Mouse (Mus musculus): ENCODE measurements around the gene Prickle2. TPM values are rescaled to one million over a fixed set of nuclear protein-coding genes. Genes with fewer than 3 reads are reported as not detected.

Prickle2 gene
- 0.11 and 0.15 TPM in 2 replicates for polyA plus RNA-seq (2012; rRNA removed)
- polyA plus RNA-seq (2014; fragmentation: Nextera tagmentation; extraction: Ambion mirVana) = 0.20 and 0.28 TPM in 2 replicates

DNA sequence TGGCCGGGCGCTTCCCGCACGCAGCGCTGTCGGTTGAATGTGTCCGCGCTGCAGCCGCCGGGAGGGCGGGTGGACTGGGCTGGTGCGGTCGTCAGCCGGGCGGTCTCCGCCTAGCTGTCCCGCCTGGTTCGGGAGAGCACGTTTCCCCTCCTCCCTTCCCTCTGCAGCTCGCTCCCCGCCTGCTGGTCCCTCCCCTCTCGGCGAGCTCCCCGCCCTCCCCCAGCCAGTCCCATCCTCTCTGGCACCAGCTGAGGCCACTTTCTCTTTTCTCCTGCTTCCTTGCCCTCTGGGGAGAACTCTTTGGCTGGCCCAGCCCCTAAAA lies at the start of gene Prickle2:
Gene Prickle2, minus strand, starts transcription at position 11 of the 322 bp plus-strand sequence.
- Histone ChIP-seq H3K4me1 (replicated peaks; ENCODE audit: control insufficient read depth in 2 of 2, insufficient read depth in 2 of 2, low read length in 1 of 2) (no peaks in the 10 kb centered on the region), H3K27me3 (ENCODE audit: control insufficient read depth, insufficient read depth, low read length) (peaks cover 13% of the 10 kb centered on the region), H3K27ac (no peak within 1 kb of the TSS), H3K9ac (replicated peaks) (no peak within 1 kb of the TSS), H3K4me3 (ENCODE audit: insufficient read depth in 1 of 2, low read depth in 2 of 2, low read length in 2 of 2) (peak within 1 kb of the TSS; percentile 4 to 36), H3K4me2 (ENCODE audit: low read depth) (peak within 1 kb of the TSS; percentile 51), H3K36me3 (replicated peaks; ENCODE audit: control insufficient read depth, insufficient read depth, low read depth) (no peaks in the 10 kb centered on the region), H3K9me3 (ENCODE audit: control insufficient read depth, low read length) (no peaks in the 10 kb centered on the region)
- ATAC-seq (ENCODE audit: insufficient read depth) (no peak), DNase-seq (ENCODE audit: low read depth in 3 of 3, low spot score in 3 of 3) (peak in 1 of 3 experiments; percentile 4)
- 0% methylated on average over 18 of the region's 24 CpGs for WGBS (ENCODE audit: insufficient replicate concordance)
- TF ChIP-seq EP300 (IDR thresholded peaks at IDR 0.05; ENCODE audit: low read depth) = no peak
- no peak for TF ChIP-seq CTCF (IDR thresholded peaks at IDR 0.05; ENCODE audit: low read depth)

DNA sequence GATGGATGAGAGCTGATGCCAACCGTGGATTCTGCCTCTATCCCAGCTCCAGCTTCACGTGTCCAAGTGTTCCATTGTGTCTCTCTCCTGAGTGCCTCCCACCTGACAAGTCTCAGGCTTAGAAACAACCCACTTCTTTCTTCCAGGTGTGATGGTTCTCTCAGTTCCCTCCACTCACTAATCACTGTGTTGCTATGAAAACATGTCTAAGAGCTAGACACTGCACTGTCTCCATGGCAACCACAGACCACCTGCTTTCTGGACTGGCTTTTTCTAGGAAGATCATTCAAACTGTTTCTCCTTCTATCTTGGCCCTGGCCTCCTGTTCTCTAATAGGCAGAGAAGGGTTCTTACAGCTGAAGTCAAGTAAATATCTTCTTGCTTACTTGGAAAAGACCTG lies 46.8 kb upstream of the Prickle2 start:
- Histone ChIP-seq H3K36me3 (replicated peaks; ENCODE audit: control insufficient read depth, insufficient read depth, low read depth) (no peaks in the 10 kb centered on the region), H3K4me3 (ENCODE audit: insufficient read depth in 1 of 2, low read depth in 2 of 2, low read length in 2 of 2) (no peak overlapping the region), H3K27ac (no peak overlapping the region), H3K4me1 (replicated peaks; ENCODE audit: control insufficient read depth in 2 of 2, insufficient read depth in 2 of 2, low read length in 1 of 2) (no peaks in the 10 kb centered on the region), H3K27me3 (ENCODE audit: control insufficient read depth, insufficient read depth, low read length) (no peaks in the 10 kb centered on the region), H3K9me3 (ENCODE audit: control insufficient read depth, low read length) (no peaks in the 10 kb centered on the region), H3K4me2 (ENCODE audit: low read depth) (no peak overlapping the region), H3K9ac (replicated peaks) (no peak overlapping the region)
- WGBS (ENCODE audit: insufficient replicate concordance) = 62% methylated on average over 2 of the region's 2 CpGs
- DNase-seq (ENCODE audit: low read depth in 3 of 3, low spot score in 3 of 3) (no peak), ATAC-seq (ENCODE audit: insufficient read depth) (no peak)
- TF ChIP-seq CTCF (IDR thresholded peaks at IDR 0.05; ENCODE audit: low read depth) (no peak), EP300 (IDR thresholded peaks at IDR 0.05; ENCODE audit: low read depth) (no peak)

DNA sequence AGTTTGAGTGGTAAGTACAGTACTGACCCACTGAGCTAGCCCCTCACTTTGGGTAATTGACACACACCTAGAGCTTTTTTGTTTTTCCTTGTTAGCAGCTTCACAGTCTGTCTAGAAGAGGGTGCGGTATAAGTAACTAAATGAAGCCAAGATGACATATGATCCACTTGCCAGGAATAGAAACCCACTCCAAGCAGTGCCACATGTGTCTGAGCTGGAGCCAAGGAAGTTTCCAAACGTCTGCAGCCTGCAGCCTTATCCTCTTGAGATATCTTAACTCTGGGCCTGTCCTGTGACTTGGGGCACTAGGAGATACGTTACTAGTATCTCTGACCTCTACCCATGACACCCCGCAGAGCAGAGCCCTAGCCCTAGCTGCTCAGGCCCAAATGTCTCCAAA lies 43.5 kb upstream of the Prickle2 start:
- 44% methylated on average over 4 of the region's 4 CpGs for WGBS (ENCODE audit: insufficient replicate concordance)
- ATAC-seq (ENCODE audit: insufficient read depth) (no peak), DNase-seq (ENCODE audit: low read depth in 3 of 3, low spot score in 3 of 3) (no peak)
- Histone ChIP-seq H3K9me3 (ENCODE audit: control insufficient read depth, low read length) (no peaks in the 10 kb centered on the region), H3K36me3 (replicated peaks; ENCODE audit: control insufficient read depth, insufficient read depth, low read depth) (no peaks in the 10 kb centered on the region), H3K4me3 (ENCODE audit: insufficient read depth in 1 of 2, low read depth in 2 of 2, low read length in 2 of 2) (no peak overlapping the region), H3K27ac (no peak overlapping the region), H3K4me1 (replicated peaks; ENCODE audit: control insufficient read depth in 2 of 2, insufficient read depth in 2 of 2, low read length in 1 of 2) (no peaks in the 10 kb centered on the region), H3K9ac (replicated peaks) (no peak overlapping the region), H3K4me2 (ENCODE audit: low read depth) (no peak overlapping the region), H3K27me3 (ENCODE audit: control insufficient read depth, insufficient read depth, low read length) (no peaks in the 10 kb centered on the region)
- no peak for TF ChIP-seq CTCF (IDR thresholded peaks at IDR 0.05; ENCODE audit: low read depth)
- TF ChIP-seq EP300 (IDR thresholded peaks at IDR 0.05; ENCODE audit: low read depth) = no peak

DNA sequence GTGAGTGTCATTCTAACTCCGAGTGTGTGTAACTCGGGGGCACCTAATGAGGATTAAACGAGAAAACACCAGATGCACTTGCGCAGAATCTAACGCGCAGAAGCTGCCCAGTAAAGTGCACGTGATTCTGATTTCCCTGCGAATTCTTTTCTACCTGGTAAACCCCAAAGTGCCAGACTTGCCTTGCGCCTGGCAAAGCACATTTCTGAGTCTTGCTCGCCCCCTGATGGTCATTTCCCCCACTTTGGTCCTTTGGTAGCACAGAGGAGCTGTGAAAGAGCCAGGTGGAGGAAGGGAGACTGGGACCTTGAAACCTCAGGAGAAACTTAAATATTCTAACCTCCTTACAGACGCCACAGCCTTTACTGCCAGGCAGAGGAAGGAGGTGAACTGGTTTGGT lies 37.6 kb upstream of the Prickle2 start:
- Histone ChIP-seq H3K4me3 (ENCODE audit: insufficient read depth in 1 of 2, low read depth in 2 of 2, low read length in 2 of 2) (no peak overlapping the region), H3K9me3 (ENCODE audit: control insufficient read depth, low read length) (no peaks in the 10 kb centered on the region), H3K27ac (no peak overlapping the region), H3K27me3 (ENCODE audit: control insufficient read depth, insufficient read depth, low read length) (no peaks in the 10 kb centered on the region), H3K36me3 (replicated peaks; ENCODE audit: control insufficient read depth, insufficient read depth, low read depth) (no peaks in the 10 kb centered on the region), H3K4me2 (ENCODE audit: low read depth) (no peak overlapping the region), H3K4me1 (replicated peaks; ENCODE audit: control insufficient read depth in 2 of 2, insufficient read depth in 2 of 2, low read length in 1 of 2) (no peaks in the 10 kb centered on the region), H3K9ac (replicated peaks) (no peak overlapping the region)
- 16% methylated on average over 11 of the region's 11 CpGs for WGBS (ENCODE audit: insufficient replicate concordance)
- TF ChIP-seq CTCF (IDR thresholded peaks at IDR 0.05; ENCODE audit: low read depth) (peak; percentile 16; the same call in 1 of the 2 replicates), EP300 (IDR thresholded peaks at IDR 0.05; ENCODE audit: low read depth) (no peak)
- ATAC-seq (ENCODE audit: insufficient read depth) (no peak), DNase-seq (ENCODE audit: low read depth in 3 of 3, low spot score in 3 of 3) (no peak)

DNA sequence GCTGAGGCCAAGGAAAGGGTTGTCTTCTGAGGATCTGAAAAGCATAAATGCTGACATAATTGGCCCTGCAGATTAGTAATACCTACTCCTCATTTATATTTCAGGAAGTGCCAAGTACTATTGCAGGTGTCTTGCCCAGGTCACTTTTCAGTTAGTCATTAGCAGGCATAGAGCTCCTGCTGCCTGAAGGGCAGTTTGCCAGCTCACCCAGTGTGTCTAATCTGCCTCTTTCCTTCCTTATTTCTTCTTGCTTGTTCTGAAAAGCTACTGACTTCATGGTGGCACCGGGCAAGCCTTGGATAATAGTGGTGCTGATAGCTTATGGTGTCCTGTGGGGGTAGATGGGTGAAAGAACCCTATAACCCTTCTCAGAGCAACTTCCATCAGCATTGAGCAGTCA lies 31.2 kb upstream of the Prickle2 start:
- TF ChIP-seq EP300 (IDR thresholded peaks at IDR 0.05; ENCODE audit: low read depth) (no peak), CTCF (IDR thresholded peaks at IDR 0.05; ENCODE audit: low read depth) (no peak)
- ATAC-seq (ENCODE audit: insufficient read depth) (no peak), DNase-seq (ENCODE audit: low read depth in 3 of 3, low spot score in 3 of 3) (no peak)
- H3K27ac ChIP-seq = no peak overlapping the region
- no peak overlapping the region for H3K4me3 ChIP-seq (ENCODE audit: insufficient read depth in 1 of 2, low read depth in 2 of 2, low read length in 2 of 2)
- H3K9ac ChIP-seq (replicated peaks) = no peak overlapping the region
- no peaks in the 10 kb centered on the region for H3K4me1 ChIP-seq (replicated peaks; ENCODE audit: control insufficient read depth in 2 of 2, insufficient read depth in 2 of 2, low read length in 1 of 2)
- no peak overlapping the region for H3K4me2 ChIP-seq (ENCODE audit: low read depth)
- H3K36me3 ChIP-seq (replicated peaks; ENCODE audit: control insufficient read depth, insufficient read depth, low read depth) = no peaks in the 10 kb centered on the region
- no peaks in the 10 kb centered on the region for H3K9me3 ChIP-seq (ENCODE audit: control insufficient read depth, low read length)
- no peaks in the 10 kb centered on the region for H3K27me3 ChIP-seq (ENCODE audit: control insufficient read depth, insufficient read depth, low read length)
- 43% methylated on average over 1 of the region's 1 CpGs for WGBS (ENCODE audit: insufficient replicate concordance)
